Comparison of ENCODE assay signal across 25 mouse cellular contexts in the genomic region with DNA sequence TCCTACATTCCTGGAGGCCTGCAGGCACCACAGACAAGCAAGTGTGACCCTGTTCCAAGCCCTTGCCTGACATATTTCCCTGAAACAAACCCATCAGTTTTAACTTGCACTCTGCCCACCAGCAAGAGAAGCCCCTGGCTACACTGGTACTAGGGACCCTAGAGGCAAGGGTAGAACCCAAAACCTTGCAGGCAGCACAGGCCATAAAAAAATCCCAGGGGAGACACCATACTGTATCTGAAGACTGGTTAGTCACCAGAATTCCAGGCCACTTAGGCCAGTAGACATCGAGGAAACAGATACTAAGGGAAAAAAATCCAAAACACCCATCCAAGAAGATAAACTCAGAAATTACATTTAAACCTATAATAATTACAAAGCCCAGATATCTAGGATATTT.
"Had no signal": no experiment of that assay in that cellular context is flagged by ENCODE, and none has a peak within 500 bp of the region (broad histone marks: within the 10 kb centered on the region; RNA-seq: fewer than 3 reads in every experiment).

No protein-coding gene starts in this region.

- H3K27me3 ChIP-seq: heart, embryonic 12.5 days; hindbrain, embryonic 13.5 days; hindbrain, embryonic 15.5 days; kidney, embryonic 15.5 days; limb, embryonic 13.5 days; limb, embryonic 15.5 days; liver, embryonic 12.5 days had no signal

- H3K9me3 ChIP-seq: heart, embryonic 10.5 days; heart, embryonic 12.5 days; hindbrain, embryonic 13.5 days; hindbrain, embryonic 15.5 days; kidney, embryonic 15.5 days; limb, embryonic 13.5 days; limb, embryonic 15.5 days; liver, embryonic 12.5 days had no signal

- H3K27ac ChIP-seq: gastrocnemius, adult 2 months; heart, embryonic 10.5 days; hindbrain, embryonic 13.5 days; hindbrain, embryonic 15.5 days; hindbrain, postnatal 0 days; kidney, embryonic 15.5 days; kidney, postnatal 0 days; limb, embryonic 13.5 days; limb, embryonic 15.5 days; liver, embryonic 12.5 days had no signal

- H3K4me3 ChIP-seq: gastrocnemius, adult 2 months; heart, embryonic 10.5 days; heart, embryonic 12.5 days; hindbrain, embryonic 13.5 days; hindbrain, embryonic 15.5 days; kidney, embryonic 15.5 days; limb, embryonic 13.5 days; limb, embryonic 15.5 days; liver, embryonic 12.5 days had no signal

- H3K4me1 ChIP-seq: heart, embryonic 10.5 days; heart, embryonic 12.5 days; hindbrain, embryonic 13.5 days; hindbrain, embryonic 15.5 days; kidney, embryonic 15.5 days; limb, embryonic 13.5 days; limb, embryonic 15.5 days; liver, embryonic 12.5 days had no signal

- DNase-seq: gastrocnemius, adult 2 months; gastrocnemius, postnatal 10 days; gastrocnemius, postnatal 25 days; heart, adult 18-20 months; heart, postnatal 14 days; heart, postnatal 36 days; kidney, adult 11 months; kidney, adult 2 months; kidney, adult 9 months; kidney, postnatal 14 days; kidney, postnatal 36 days; layer of hippocampus, adult 9-11 months; layer of hippocampus, postnatal 36 days; left cerebral cortex, postnatal 4 days had no signal

- ATAC-seq: hindbrain, postnatal 0 days; intestine, embryonic 16.5 days; liver, embryonic 12.5 days had no signal

- H3K9ac ChIP-seq: heart, embryonic 12.5 days; hindbrain, embryonic 13.5 days; hindbrain, embryonic 15.5 days; kidney, embryonic 15.5 days; limb, embryonic 13.5 days; limb, embryonic 15.5 days; liver, embryonic 12.5 days had no signal

- H3K4me2 ChIP-seq: heart, embryonic 12.5 days; hindbrain, embryonic 13.5 days; hindbrain, embryonic 15.5 days; kidney, embryonic 15.5 days; limb, embryonic 13.5 days; limb, embryonic 15.5 days; liver, embryonic 12.5 days had no signal

- H3K36me3 ChIP-seq: heart, embryonic 10.5 days; heart, embryonic 12.5 days; hindbrain, embryonic 13.5 days; hindbrain, embryonic 15.5 days; kidney, embryonic 15.5 days; limb, embryonic 13.5 days; limb, embryonic 15.5 days; liver, embryonic 12.5 days had no signal
